Mouse (Mus musculus) megakaryocyte, embryonic 14.5 days (primary cell): Measurements from ENCODE around the gene Gda. TPM values are rescaled to one million over a fixed set of nuclear protein-coding genes. Genes with fewer than 3 reads are reported as not detected.

Experiments
- H3K27me3 ChIP-seq: replicated peaks from 2 replicates; pipeline ENCODE3; 2012; ENCODE audit warnings: inconsistent platforms
- H3K36me3 ChIP-seq: replicated peaks from 2 replicates; pipeline ENCODE3; 2012; ENCODE audit warnings: low read length, inconsistent platforms, mixed read lengths
- H3K4me1 ChIP-seq: 2 replicates; pipeline ENCODE4 v1.6.1; 2012; ENCODE audit warnings: inconsistent platforms
- H3K4me3 ChIP-seq: replicated peaks from 2 replicates; pipeline ENCODE3; 2012; ENCODE audit warnings: moderate library complexity, mild to moderate bottlenecking, inconsistent platforms
- H3K9me3 ChIP-seq: 2 replicates; pipeline ENCODE4 v1.6.1; 2012; ENCODE audit warnings: inconsistent platforms
- FLI1 ChIP-seq: IDR thresholded peaks from 2 replicates; pipeline ENCODE4 v1.6.1; 2012; ENCODE audit warnings: low read length, inconsistent platforms, mixed read lengths
- GATA1 ChIP-seq: IDR thresholded peaks from 3 replicates; pipeline ENCODE4 v1.6.1; 2012; ENCODE audit warnings: mixed read lengths, low read length, inconsistent platforms, borderline replicate concordance
- polyA plus RNA-seq: library from polyadenylated mRNA; stranded (reverse); fragments of >175 nt; gene quantifications from 2 replicates; pipeline ENCODE4 v1.2.3, GENCODE M21; 2012; ENCODE audit warnings: low replicate concordance; ENCODE audit not compliant: insufficient read depth

The Gda gene
- polyA plus RNA-seq, 1 experiment, result 2.8 TPM

DNA sequence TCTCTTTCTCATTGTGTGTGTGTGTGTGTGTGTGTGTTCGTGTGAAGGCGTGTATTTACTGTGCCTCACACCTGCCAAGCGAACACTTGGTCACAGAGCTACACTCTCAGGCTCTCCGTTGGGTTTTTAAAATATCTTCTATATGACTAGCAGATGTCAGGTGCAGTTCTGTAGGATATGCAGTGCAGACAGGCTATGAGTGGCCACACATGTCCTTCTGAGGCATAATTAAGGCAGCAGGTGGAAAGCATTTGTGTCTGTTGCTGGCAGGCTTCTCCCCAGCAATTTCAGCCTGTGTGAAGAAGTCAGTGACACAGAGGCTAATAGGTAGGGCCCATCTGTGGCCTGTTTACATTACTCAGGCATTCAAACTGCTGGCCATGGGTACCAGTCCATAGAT, 104.7 kb downstream of the Gda start:
- Histone ChIP-seq H3K4me1 (peaks cover 48% of the 10 kb centered on the region), H3K27me3 (no peaks in the 10 kb centered on the region), H3K36me3 (peaks cover 2% of the 10 kb centered on the region), H3K4me3 (no peak overlapping the region), H3K9me3 (no peaks in the 10 kb centered on the region; the same call in 1 of the 2 replicates)
- no peak for TF ChIP-seq GATA1
- no peak for TF ChIP-seq FLI1

DNA sequence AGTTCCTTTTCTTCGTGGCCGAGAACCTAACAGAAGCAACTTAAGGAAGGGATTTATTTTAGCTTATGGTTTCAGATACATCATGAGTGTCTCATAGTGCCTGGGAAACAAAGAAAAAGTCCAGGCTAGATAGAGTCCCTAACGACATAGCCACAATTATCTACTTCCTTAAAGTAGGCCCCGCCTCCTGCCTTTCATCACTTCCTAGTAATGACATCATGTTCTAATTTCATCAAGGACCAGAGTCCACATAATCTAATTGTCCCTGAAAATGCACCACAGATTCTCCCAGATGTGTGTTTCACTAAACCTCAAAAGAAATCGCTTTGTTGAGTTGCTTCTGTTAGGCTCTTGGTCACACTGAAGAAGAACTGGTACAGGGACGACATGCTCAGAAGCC, 115.5 kb downstream of the Gda start:
- TF ChIP-seq FLI1 (no peak), GATA1 (no peak)
- H3K4me3 ChIP-seq, result no peak overlapping the region
- 0 out of 2 replicates have a peak, but pooled peaks cover 3% of the 10 kb centered on the region for H3K4me1 ChIP-seq
- H3K27me3 ChIP-seq, result no peaks in the 10 kb centered on the region
- H3K9me3 ChIP-seq, result peaks cover 12% of the 10 kb centered on the region; the same call in 1 of the 2 replicates
- H3K36me3 ChIP-seq, result peaks cover 6% of the 10 kb centered on the region

DNA sequence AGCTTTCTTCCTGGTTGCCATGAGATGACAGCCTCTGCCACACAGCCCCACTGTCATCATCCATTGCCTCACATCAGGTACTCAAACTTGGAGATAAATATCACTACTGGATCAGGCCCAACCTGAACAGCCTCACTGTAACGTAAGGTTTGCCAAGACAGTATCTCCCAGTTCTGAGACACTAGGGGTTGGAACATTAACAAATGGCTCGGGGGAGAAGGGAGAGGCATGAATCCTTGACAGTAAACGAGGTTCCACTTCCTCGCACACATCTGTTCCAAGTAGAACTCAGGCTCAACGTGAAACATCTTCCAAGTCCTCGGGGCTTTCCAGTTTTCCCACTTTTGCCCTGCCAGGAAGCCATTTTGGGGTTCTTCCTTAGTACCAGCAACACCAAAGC, 123.6 kb downstream of the Gda start:
- H3K9me3 ChIP-seq, result 0 out of 2 replicates have a peak, but pooled peaks cover 7% of the 10 kb centered on the region
- peaks cover 9% of the 10 kb centered on the region for H3K36me3 ChIP-seq
- TF ChIP-seq GATA1 (no peak), FLI1 (no peak)
- H3K4me1 ChIP-seq, result peaks cover 27% of the 10 kb centered on the region
- no peak overlapping the region for H3K4me3 ChIP-seq
- no peaks in the 10 kb centered on the region for H3K27me3 ChIP-seq

DNA sequence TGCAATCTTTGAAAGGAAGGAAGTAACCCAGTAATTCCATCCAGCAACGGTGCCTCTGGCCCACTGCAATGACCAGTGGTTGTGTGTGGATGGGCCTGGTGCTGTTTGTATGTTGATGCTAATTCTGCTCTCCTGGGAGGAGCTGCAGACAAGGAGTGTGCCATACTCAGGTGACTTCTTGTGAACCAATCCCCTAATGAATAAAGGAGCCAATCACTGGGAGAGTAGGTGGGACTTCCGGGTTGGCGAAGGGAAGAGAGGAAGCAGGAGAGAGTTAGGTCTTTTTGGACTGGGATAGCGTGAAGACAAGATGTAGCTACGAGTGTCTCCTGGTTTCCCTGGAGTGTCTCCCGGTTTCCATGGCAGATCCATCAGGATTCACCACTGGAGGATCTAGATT, 126.6 kb downstream of the Gda start:
- H3K4me3 ChIP-seq, result no peak overlapping the region
- no peaks in the 10 kb centered on the region for H3K27me3 ChIP-seq
- H3K36me3 ChIP-seq, result peaks cover 4% of the 10 kb centered on the region
- peaks cover 14% of the 10 kb centered on the region for H3K4me1 ChIP-seq
- H3K9me3 ChIP-seq, result 0 out of 2 replicates have a peak, but pooled peaks cover 3% of the 10 kb centered on the region
- no peak for TF ChIP-seq FLI1
- no peak for TF ChIP-seq GATA1

Other genes with a start within 250 kb of the Gda start
- 54.3 and 143 TPM in 2 replicates for gene Zfand5, start 201.2 kb downstream of the Gda start, polyA plus RNA-seq
- gene 1110059E24Rik, start 179.5 kb upstream of the Gda start, polyA plus RNA-seq, result 5.4 TPM in 1 of 2 replicates, not detected in the other
- 2.5 and 10.1 TPM in 2 replicates for gene Abhd17b, start 179.7 kb upstream of the Gda start, polyA plus RNA-seq